Mouse (Mus musculus): ENCODE data around the gene Zfp710.

The Zfp710 gene

DNA sequence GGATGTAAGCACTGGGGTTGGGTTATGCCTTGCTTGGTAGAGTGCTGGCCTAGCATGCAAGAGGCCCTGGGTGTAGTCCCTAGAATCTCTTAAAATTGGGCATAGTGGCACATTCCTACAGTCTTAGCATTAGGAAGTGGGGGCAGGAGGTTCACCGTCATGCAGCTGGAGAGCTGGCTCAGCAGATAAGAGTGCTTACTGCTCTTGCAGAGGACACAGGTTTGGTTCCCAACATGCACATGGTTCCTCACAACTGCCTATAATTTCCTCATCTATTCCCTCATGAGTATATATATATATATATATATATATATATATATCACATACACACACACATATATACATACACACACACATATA is 110.5 kb downstream of the Zfp710 start:
- in situ Hi-C loops (cut with MboI; ENCODE audit: unreplicated experiment in 2 of 2) = loop anchor here in 1 of 2 experiments (10.0 to 25.0 kb wide), 2 partner anchors 340 to 452 kb away; partner anchors contain the start of gene Mesp1

DNA sequence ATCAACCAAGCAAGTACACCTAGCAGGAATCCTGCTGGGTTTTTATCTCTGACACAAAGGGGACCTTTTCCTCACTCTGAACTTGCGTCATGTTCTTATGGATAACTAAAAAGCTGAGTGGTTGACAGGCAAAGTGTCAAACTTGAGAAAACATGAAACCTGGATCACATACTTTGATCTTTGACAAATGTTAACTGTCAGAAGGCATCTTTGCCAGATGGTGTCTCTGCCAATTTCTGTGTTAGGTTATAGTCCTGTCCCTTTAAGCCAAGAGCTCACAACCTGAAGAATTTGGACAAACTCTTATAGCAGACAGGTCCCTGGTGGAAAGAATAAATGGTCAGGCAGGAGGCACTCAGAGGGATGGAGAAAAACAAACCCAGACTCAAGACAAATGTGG is 113.8 kb downstream of the Zfp710 start:
- in situ Hi-C loops (cut with MboI; ENCODE audit: unreplicated experiment in 2 of 2) = loop anchor here in 1 of 2 experiments (10.0 to 25.0 kb wide), 2 partner anchors 344 to 449 kb away; partner anchors contain the start of gene Mesp1

DNA sequence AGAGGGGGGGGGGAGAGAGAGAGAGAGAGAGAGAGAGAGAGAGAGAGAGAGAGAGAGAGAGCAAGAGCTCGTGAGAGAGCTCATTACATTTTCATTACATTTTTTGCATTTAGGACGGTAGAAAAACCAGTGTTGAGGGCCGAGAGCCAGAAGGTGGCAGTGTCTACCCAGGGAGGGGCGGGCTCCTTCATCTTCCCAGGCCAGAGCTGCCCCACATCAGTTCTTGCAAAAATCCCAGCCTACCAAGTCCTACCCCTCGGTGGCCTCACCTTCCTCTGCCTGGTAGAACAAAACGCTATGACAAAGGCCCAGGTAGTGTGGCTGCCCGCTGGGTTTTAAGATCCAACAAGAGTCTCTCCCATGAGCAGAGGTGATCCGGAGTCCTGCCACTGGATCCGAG is 116.2 kb downstream of the Zfp710 start:
- in situ Hi-C loops (cut with MboI; ENCODE audit: unreplicated experiment in 2 of 2) = loop anchor here (5.0 to 25.0 kb wide), 6 partner anchors 56 to 446 kb away; no protein-coding TSS in a partner anchor

Measured in v-Abl transformed pro-B cells (cell line).